Mouse (Mus musculus) layer of hippocampus, adult 18-20 months (tissue): ENCODE results near the gene Zfp219. TPM values are rescaled to one million over a fixed set of nuclear protein-coding genes. Genes with fewer than 3 reads are reported as not detected.

ENCODE experiments used
- DNase-seq, 2 experiments: peaks; one replicate each; pipeline ENCODE4 v3.0.0; 2022; ENCODE audit warnings: low spot score in 2 of 2
- total RNA-seq, 2 experiments: library from RNA; stranded (reverse); gene quantifications; 2 replicates each; pipeline ENCODE4 v1.2.3; 2021

Gene Zfp219
- total RNA-seq, 2 experiments from 2014 or later, result 42.3 to 44.2 TPM

DNA sequence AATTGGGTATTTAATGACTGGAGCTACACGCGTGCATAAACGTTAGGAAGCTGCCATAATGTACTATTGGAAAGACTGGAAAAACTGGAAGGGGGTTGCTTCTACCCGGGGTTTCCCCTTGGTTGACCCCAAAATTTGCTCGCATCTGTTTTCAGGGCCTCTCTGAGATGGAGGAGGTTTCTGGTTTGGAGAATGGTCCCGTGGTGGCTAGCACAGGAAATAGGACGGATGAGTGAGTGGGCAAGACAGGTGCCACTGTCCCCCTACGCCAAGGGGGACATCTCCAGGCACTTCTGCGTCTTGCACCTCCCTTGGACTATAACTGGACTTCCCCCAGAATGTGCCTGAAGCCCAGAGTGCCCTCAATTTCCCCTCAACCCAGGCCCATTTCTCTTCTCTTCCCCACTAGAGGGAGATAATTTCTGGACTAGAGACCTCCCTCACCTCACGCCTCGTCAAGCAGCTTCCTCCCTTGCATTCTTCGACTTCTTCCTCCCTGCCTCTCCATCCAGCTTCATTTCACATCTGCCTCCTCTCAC, 1.4 kb downstream of the Zfp219 start:
- DNase-seq, result no peak

GRCm38 (mm10) chr14:52018248-52019050, 2.1 kb downstream of the Zfp219 start:
- DNase-seq, result no peak

DNA sequence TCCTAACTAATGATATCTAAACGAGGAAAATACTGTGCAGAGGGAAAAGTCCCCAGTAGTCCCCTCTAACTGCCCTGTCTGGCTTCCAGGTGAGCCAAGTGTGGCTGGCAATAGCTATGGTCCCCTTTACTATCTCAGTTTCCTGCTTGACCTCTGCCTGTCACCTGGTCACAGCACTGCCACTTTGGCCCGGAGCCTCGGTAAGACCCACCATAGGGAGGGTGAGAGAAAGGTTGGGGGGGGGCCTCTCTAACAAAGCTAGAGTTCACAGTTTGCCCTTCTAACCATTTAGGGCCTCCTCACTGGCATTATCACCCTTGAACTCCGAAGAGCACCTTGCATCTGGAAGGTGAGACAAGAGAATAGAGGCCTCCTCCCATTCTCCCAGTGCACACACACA, 2.9 kb downstream of the Zfp219 start:
- no peak for DNase-seq

GRCm38 (mm10) chr14:52016625-52017405, 3.7 kb downstream of the Zfp219 start:
- no peak for DNase-seq

GRCm38 (mm10) chr14:52015445-52016100, 5.0 kb downstream of the Zfp219 start, which contains the start of gene Tmem253:
Gene Tmem253 (plus strand): TSS chr14:52015658.
- no peak for DNase-seq

DNA sequence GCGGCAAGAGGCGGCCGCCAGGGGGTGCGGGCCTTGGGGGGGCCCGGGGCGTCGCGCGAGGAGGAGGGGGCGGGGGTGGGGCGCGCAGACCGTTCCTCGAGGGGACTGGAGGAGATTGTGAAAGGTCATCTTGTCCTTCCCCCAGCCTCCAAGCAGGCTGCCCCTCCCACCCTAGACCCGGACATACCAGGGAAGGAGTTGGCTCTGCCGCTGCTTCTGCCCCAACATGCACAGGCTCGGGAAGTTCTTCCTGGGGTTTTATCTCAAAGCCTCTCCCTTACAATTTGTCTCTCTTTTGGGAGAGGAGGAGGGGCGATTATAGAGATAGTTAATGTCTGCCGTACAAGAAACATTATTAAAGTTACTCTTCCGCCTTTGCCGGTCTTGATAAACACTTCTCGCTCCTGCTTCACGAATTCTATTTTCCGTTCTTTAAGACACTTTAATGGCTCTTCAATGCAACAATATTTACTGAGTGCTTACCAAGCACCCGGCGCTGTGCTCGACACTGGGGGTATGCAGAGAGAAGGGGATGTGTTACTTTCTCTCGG, 5.7 kb downstream of the Zfp219 start:
- no peak for DNase-seq

DNA sequence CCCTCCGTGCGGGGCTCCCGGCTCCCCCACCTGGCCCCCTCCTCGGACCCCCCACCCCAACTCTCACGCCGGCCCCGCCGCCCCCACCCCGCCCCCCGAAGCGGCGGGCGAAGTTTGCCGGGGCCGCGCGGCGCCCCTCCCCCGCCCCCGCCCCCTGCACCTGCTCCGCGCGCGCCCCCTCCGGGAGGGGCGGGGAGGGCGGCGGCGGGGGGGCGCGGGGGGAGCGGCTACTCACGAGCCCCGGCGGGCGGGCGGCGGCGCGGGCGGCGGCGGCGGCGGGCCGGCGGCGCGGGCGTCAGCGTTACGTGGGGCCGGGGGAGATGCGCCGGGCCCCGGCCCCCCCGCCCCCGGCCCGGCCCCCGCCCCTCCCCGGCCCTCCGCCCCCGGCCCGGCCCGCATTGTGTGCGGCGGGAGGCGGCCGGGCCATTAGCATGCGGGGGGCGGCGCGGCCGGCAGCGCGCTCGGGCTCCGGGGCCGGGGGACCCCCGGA, 6.2 kb downstream of the Zfp219 start:
- no peak for DNase-seq

DNA sequence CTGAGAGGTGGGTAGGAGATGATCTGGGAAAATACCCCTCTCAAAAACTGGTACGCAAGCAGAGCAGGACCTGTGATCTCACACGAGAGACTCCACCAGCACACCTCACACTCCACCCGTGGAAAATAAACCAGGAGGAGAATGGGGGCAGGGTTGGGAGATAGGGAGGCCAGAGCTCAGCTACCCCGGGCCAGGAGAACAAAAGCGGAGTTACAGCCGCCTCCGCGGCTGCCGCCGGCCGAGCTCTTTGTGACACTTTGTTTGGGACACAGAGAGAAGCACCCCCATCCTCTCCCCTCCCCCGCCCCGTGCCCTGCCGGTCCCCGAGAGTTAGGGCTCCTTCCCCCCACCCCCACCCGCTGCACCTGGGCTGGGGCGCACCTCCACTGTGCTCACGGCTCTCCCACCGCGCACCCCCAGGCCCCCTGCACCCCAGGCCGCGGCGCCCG, 6.7 kb downstream of the Zfp219 start:
- no peak for DNase-seq

- DNase-seq, result no peak
Measured at GRCm38 (mm10) chr14:52013021-52013610, 7.4 kb downstream of the Zfp219 start.

- DNase-seq, result no peak
Measured at GRCm38 (mm10) chr14:52012553-52012952, 8.0 kb downstream of the Zfp219 start.

GRCm38 (mm10) chr14:52012085-52012484, 8.4 kb downstream of the Zfp219 start:
- peak; percentile 61 to 78 for DNase-seq

GRCm38 (mm10) chr14:52011683-52012082, 8.8 kb downstream of the Zfp219 start:
- DNase-seq, result no peak

DNA sequence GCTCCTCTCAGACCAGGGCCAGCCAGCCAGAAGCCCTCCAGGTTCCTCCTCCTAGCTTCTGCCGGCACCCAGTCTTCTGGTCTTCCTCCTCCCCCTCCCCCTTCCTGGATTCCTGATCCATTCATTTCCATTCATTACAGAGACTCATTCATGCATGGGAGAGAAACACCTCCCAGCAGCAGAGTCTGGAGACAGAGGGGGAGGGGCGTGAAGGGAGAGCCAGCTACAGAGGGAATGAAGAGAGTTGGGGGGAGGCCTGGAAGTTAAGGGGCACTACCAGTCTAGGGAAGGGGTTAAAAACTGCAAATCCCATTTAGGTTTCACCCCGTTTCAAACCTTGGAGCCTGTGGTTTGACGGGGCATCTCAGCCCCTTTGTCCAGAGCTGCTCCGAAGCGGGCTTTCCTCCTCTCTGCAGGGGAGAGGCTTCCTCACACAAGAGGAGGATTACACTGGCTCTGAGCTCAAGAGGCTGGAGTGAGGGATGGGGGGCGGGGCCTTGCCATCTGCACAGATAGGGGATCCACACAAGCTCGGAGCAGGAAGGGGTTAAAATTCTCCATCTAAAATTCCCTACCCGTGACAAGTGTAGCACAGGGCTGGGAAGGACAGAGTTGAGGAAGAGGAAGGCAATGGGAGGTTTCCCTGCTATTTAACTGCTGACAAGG, 10.0 kb downstream of the Zfp219 start:
- peak in 1 of 2 experiments; percentile 64 for DNase-seq

GRCm38 (mm10) chr14:52009841-52010240, 10.7 kb downstream of the Zfp219 start:
- DNase-seq, result no peak

DNA sequence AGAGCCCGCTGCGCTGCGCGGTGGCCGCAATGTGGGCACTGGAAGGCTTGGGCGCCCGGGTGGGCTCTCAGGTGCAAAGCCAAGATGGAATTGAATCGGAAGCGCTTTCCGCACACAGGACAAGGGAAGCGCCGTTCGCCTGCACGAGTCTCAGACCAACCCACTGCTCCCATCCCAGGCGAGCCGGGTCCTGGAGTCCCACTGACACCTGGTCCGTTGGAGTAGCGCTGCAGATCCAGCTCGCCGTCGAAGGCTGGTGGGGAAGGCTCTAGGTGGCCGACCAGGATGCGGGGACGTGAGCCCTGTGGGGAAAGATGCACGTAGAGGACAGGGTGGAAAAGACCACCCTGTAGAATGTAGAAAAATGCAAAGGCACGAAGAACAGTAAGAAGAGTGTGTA, 11.2 kb downstream of the Zfp219 start:
- DNase-seq, result no peak

GRCm38 (mm10) chr14:52008321-52009203, 12.0 kb downstream of the Zfp219 start:
- peak; percentile 87 to 94 for DNase-seq

GRCm38 (mm10) chr14:52006771-52007170, 13.8 kb downstream of the Zfp219 start:
- DNase-seq, result no peak

DNA sequence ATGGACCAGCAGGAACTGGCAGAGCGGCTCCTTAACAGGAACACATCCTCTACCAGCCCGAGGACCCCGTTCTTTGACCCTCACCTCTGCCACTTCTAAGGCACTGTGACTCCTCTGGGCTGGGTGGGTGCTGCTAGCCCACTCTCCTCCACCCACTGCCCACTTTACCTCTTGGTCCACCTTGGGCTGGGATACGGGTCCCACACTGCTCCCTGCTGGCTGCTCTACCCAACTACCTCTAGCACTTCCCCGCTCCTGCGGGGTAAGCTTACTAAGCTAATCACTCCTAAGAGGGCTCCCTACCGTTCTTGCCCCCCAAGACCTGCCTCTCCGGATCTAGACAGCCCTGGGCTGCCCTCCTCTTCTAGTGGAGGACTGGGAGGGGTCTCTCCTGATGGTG, 14.3 kb downstream of the Zfp219 start:
- no peak for DNase-seq

- no peak for DNase-seq
Measured at GRCm38 (mm10) chr14:52005616-52006015, 14.9 kb downstream of the Zfp219 start.
